Mouse (Mus musculus) R1 (cell line): ENCODE measurements at regions not wholly inside any gene's neighbourhood (a gene's known extent, or its start where the extent isn't known, plus 50 kb on each side); places are given as distances from the start of the nearest gene placed in this dataset.

Source experiments
- DNase-seq: peaks from one replicate; pipeline ENCODE4 v3.0.0-alpha.2; 2018; ENCODE audit warnings: low read depth, low spot score

GRCm38 (mm10) chr5:112091867-112092535 is 160.3 kb downstream of the Cryba4 start:
- DNase-seq = no peak

GRCm38 (mm10) chr5:112093905-112094571 is 158.3 kb downstream of the Cryba4 start:
- no peak for DNase-seq

- peak; percentile 14 for DNase-seq
These were observed 153.7 kb downstream of the Cryba4 start for GRCm38 (mm10) chr5:112098469-112099085.

GRCm38 (mm10) chr5:112101739-112102590 is 150.4 kb downstream of the Cryba4 start:
- no peak for DNase-seq

- DNase-seq = no peak
These were observed 141.9 kb downstream of the Cryba4 start for GRCm38 (mm10) chr5:112110306-112110969.

- peak; percentile 55 for DNase-seq
These were observed 131.6 kb downstream of the Cryba4 start for GRCm38 (mm10) chr5:112120766-112121165.

GRCm38 (mm10) chr5:112121554-112121953 is 130.8 kb downstream of the Cryba4 start:
- DNase-seq = no peak

- peak; percentile 68 for DNase-seq
These were observed 129.7 kb downstream of the Cryba4 start for GRCm38 (mm10) chr5:112122581-112122980.

GRCm38 (mm10) chr5:112127171-112127570 is 125.1 kb downstream of the Cryba4 start:
- DNase-seq = peak; percentile 86

- no peak for DNase-seq
These were observed 119.6 kb downstream of the Cryba4 start for GRCm38 (mm10) chr5:112132746-112133145.

- DNase-seq = no peak
These were observed 118.4 kb downstream of the Cryba4 start for GRCm38 (mm10) chr5:112133688-112134573.

GRCm38 (mm10) chr5:112136646-112137045 is 115.7 kb downstream of the Cryba4 start:
- no peak for DNase-seq

- peak; percentile 69 for DNase-seq
These were observed 114.1 kb downstream of the Cryba4 start for GRCm38 (mm10) chr5:112138246-112138645.

GRCm38 (mm10) chr5:112142731-112143130 is 109.6 kb downstream of the Cryba4 start:
- no peak for DNase-seq

- no peak for DNase-seq
These were observed 108.2 kb downstream of the Cryba4 start for GRCm38 (mm10) chr5:112143993-112144621.

GRCm38 (mm10) chr5:112153675-112154085 is 98.6 kb downstream of the Cryba4 start:
- DNase-seq = peak; percentile 65

- DNase-seq = peak; percentile 11
These were observed 97.7 kb downstream of the Cryba4 start for GRCm38 (mm10) chr5:112154650-112155049.

GRCm38 (mm10) chr5:112155051-112155450 is 97.3 kb downstream of the Cryba4 start:
- DNase-seq = peak; percentile 68

GRCm38 (mm10) chr5:112156005-112156404 is 96.3 kb downstream of the Cryba4 start:
- DNase-seq = peak; percentile 60
